Mouse (Mus musculus) lung, embryonic 14.5 days (tissue): ENCODE results near the gene Xylt1. TPM values are rescaled to one million over a fixed set of nuclear protein-coding genes. Genes with fewer than 3 reads are reported as not detected.

Source experiments
- ATAC-seq: fragments of 200-750 bp; cut with Nextera tagmentation; 2 replicates; pipeline ENCODE4 v1.8.0; 2017; ENCODE audit warnings: mild to moderate bottlenecking, moderate TSS enrichment, moderate library complexity; ENCODE audit not compliant: insufficient read depth
- DNase-seq: peaks from one replicate; pipeline ENCODE4 v3.0.0-alpha.2; 2015
- H3K27ac ChIP-seq: fragments of 300-500 bp; sonication (generic); 2 replicates; pipeline ENCODE4 v1.5.1; 2014; ENCODE audit warnings: low read depth, mild to moderate bottlenecking, moderate library complexity
- H3K27me3 ChIP-seq: fragments of 300-500 bp; sonication (generic); 2 replicates; pipeline ENCODE4 v1.6.1; 2014; ENCODE audit warnings: low read length, control low read depth; ENCODE audit not compliant: insufficient read depth
- H3K36me3 ChIP-seq: fragments of 300-500 bp; sonication (generic); 2 replicates; pipeline ENCODE4 v1.6.1; 2014; ENCODE audit warnings: control low read depth; ENCODE audit not compliant: insufficient read depth
- H3K4me1 ChIP-seq: fragments of 300-500 bp; sonication (generic); 2 replicates; pipeline ENCODE4 v1.6.1; 2014; ENCODE audit warnings: antibody characterized with exemption, control low read depth; ENCODE audit not compliant: insufficient read depth
- H3K4me2 ChIP-seq: fragments of 300-500 bp; sonication (generic); 2 replicates; pipeline ENCODE4 v1.6.1; 2014; ENCODE audit warnings: mild to moderate bottlenecking
- H3K4me3 ChIP-seq: fragments of 300-500 bp; sonication (generic); 2 replicates; pipeline ENCODE4 v1.5.1; 2014; ENCODE audit warnings: low read depth, low read length
- H3K9ac ChIP-seq: fragments of 300-500 bp; sonication (generic); 2 replicates; pipeline ENCODE4 v1.6.1; 2014
- H3K9me3 ChIP-seq: fragments of 300-500 bp; sonication (generic); 2 replicates; pipeline ENCODE4 v1.6.1; 2016; ENCODE audit warnings: low read depth, low read length, control low read depth
- CTCF ChIP-seq: IDR thresholded peaks from 2 replicates; pipeline ENCODE4 v1.5.1; 2016; ENCODE audit warnings: antibody characterized with exemption, low read depth
- WGBS: fragments of 180-500 bp; shearing (Covaris S2); extraction: QIAGEN DNeasy Blood & Tissue Kit; methylation state at CpG from one replicate; pipeline ENCODE4 v1.1.7; 2014; 5-methylcytosine and 5-hydroxymethylcytosine counted together
- polyA plus RNA-seq: library from polyadenylated mRNA; unstranded; fragments of >200 nt; fragmentation: Nextera tagmentation; extraction: Ambion mirVana; gene quantifications from 2 replicates; pipeline ENCODE4 v1.2.1, GENCODE M21; 2014

The Xylt1 gene
- polyA plus RNA-seq, 1 experiment from 2014 or later: 1.0 TPM

DNA sequence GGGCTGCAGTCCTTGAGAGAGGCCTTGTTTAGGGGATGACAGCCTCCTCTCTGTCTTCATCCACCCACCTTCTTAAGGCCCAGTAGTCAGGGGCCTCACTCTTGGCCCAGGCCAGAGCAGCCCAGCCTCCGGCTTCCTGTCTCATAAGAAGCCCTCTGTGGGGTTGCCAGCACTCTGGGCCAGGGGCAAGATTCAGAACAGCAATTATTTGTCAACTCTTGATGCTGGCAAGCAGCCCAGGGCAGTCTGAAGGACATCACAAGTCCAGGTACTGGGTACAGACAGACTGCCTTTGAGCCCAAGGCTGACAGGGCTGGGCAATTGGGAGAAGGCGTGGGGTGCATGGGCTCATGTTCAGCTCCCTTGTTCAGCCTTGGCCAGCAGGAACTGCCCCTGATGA, 129.3 kb downstream of the Xylt1 start:
- ATAC-seq: no peak
- DNase-seq: no peak
- Histone ChIP-seq H3K27ac (no peak overlapping the region), H3K27me3 (no peaks in the 10 kb centered on the region), H3K9me3 (no peaks in the 10 kb centered on the region), H3K36me3 (no peaks in the 10 kb centered on the region), H3K4me1 (no peaks in the 10 kb centered on the region), H3K4me2 (no peak overlapping the region), H3K9ac (no peak overlapping the region), H3K4me3 (no peak overlapping the region)
- WGBS: 78% methylated on average over 2 of the region's 2 CpGs
- TF ChIP-seq CTCF: no peak

DNA sequence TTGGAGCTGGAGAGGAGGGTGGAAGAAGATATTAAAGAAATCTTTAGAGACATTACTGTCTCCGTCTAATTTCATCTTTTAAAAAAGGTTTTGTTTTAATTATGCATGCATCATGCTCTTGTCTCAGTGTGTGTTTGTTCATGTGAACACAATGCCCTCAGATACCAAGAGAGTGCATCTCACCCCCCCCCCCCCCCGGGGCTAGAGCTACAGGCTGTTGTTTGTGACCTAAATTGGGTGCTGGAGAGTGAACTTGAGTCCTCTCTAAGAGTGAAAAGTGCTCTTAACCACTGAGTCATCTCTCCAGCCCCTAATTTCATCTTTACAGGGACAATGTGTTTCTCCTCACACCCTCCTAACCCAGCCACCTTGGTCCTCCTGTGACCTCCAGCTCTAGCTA, 131.5 kb downstream of the Xylt1 start:
- H3K4me2 ChIP-seq: no peak overlapping the region
- H3K9ac ChIP-seq: no peak overlapping the region
- 67% methylated on average over 2 of the region's 2 CpGs for WGBS

GRCm38 (mm10) chr7:117515794-117516193, 135.0 kb downstream of the Xylt1 start:
- WGBS: 71% methylated on average over 1 of the region's 1 CpGs
- ATAC-seq: no peak
- no peak overlapping the region for H3K27ac ChIP-seq

More for the DNA sequence above, 131.5 kb downstream of the Xylt1 start:
- Histone ChIP-seq H3K27ac (no peak overlapping the region), H3K4me3 (no peak overlapping the region), H3K27me3 (no peaks in the 10 kb centered on the region), H3K4me1 (no peaks in the 10 kb centered on the region), H3K36me3 (no peaks in the 10 kb centered on the region), H3K9me3 (no peaks in the 10 kb centered on the region)
- no peak for TF ChIP-seq CTCF
- ATAC-seq (no peak), DNase-seq (no peak)

GRCm38 (mm10) chr7:117516896-117517295, 136.1 kb downstream of the Xylt1 start:
- TF ChIP-seq CTCF: no peak
- Histone ChIP-seq H3K27me3 (no peaks in the 10 kb centered on the region), H3K9me3 (no peaks in the 10 kb centered on the region), H3K36me3 (no peaks in the 10 kb centered on the region), H3K9ac (no peak overlapping the region), H3K4me3 (no peak overlapping the region), H3K4me2 (no peak overlapping the region), H3K27ac (no peak overlapping the region), H3K4me1 (no peaks in the 10 kb centered on the region)
- ATAC-seq (no peak; the same call in 1 of the 2 replicates), DNase-seq (no peak)
- 38% methylated on average over 4 of the region's 4 CpGs for WGBS

More at GRCm38 (mm10) chr7:117515794-117516193, 135.0 kb downstream of the Xylt1 start:
- TF ChIP-seq CTCF: no peak
- H3K4me2 ChIP-seq: no peak overlapping the region
- H3K9me3 ChIP-seq: no peaks in the 10 kb centered on the region
- H3K36me3 ChIP-seq: no peaks in the 10 kb centered on the region
- H3K4me1 ChIP-seq: no peaks in the 10 kb centered on the region
- H3K9ac ChIP-seq: no peak overlapping the region
- no peaks in the 10 kb centered on the region for H3K27me3 ChIP-seq
- H3K4me3 ChIP-seq: no peak overlapping the region
- no peak for DNase-seq

DNA sequence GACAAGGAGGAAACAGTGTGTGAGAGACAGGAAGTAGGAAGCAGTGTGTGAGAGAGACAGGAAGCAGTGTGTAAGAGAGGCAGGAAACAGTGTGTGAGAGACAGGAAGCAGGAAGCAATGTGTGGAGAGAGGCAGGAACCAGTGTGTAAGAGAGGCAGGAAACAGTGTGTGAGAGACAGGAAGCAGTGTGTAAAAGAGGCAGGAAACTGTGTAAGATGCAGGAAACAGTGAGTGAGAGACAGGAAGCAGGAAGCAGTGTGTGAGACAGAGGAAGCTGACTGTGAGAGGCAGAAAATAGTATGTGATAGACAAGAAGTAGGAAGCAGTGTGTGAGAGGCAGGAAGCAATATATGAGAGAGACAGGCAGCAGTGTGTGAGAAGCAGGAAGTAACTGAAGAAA, 140.6 kb downstream of the Xylt1 start:
- Histone ChIP-seq H3K9me3 (no peaks in the 10 kb centered on the region), H3K27me3 (no peaks in the 10 kb centered on the region), H3K9ac (no peak overlapping the region), H3K4me1 (no peaks in the 10 kb centered on the region), H3K36me3 (no peaks in the 10 kb centered on the region), H3K4me3 (no peak overlapping the region), H3K4me2 (no peak overlapping the region), H3K27ac (no peak overlapping the region)
- no peak for DNase-seq
- TF ChIP-seq CTCF: no peak
- ATAC-seq: no peak

DNA sequence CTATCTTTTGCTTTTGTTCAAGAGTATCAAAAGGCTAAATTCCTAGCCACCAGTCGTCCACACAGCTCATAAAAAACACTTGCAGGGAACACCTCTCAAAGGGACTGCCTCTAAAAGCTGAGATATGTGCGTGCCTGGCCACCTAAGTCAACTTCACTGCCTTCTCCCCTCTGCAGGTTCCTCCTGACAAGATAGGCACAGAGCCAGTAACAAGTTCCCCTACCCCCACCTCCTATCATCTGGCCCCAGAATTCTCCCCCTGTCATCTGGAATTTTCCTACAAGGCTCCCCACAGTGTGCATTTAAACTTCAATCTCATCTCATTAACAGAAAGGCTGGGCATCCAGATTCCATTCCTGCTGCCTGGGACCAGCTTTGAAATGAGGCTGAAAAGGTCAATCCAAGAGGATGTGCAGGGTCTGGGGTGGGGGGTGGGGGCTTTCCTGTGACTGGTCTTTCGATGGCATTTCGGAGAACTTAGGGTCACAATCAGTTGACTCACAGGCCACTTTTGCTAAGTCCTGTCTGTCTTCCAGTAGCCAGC, 141.4 kb downstream of the Xylt1 start:
- H3K27me3 ChIP-seq: no peaks in the 10 kb centered on the region
- H3K27ac ChIP-seq: no peak overlapping the region; the same call in 1 of the 2 replicates
- DNase-seq (no peak), ATAC-seq (no peak)
- H3K4me3 ChIP-seq: no peak overlapping the region
- 30% methylated on average over 4 of the region's 4 CpGs for WGBS
- TF ChIP-seq CTCF: no peak
- no peaks in the 10 kb centered on the region for H3K9me3 ChIP-seq
- no peak overlapping the region for H3K4me2 ChIP-seq
- no peak overlapping the region for H3K9ac ChIP-seq
- no peaks in the 10 kb centered on the region for H3K36me3 ChIP-seq
- no peaks in the 10 kb centered on the region for H3K4me1 ChIP-seq

- TF ChIP-seq CTCF: no peak
- no peak overlapping the region for H3K4me3 ChIP-seq
- no peaks in the 10 kb centered on the region for H3K36me3 ChIP-seq
- H3K9ac ChIP-seq: no peak overlapping the region
- H3K27me3 ChIP-seq: no peaks in the 10 kb centered on the region
- WGBS: 45% methylated on average over 7 of the region's 7 CpGs
- no peaks in the 10 kb centered on the region for H3K4me1 ChIP-seq
- no peak overlapping the region for H3K27ac ChIP-seq
- H3K9me3 ChIP-seq: no peaks in the 10 kb centered on the region
- no peak for DNase-seq
- no peak overlapping the region for H3K4me2 ChIP-seq
- no peak for ATAC-seq
Observed at GRCm38 (mm10) chr7:117524430-117525214, 143.8 kb downstream of the Xylt1 start.
